Mouse (Mus musculus) adrenal gland, postnatal 4 days (tissue): Measurements from ENCODE around the gene Kyat1. TPM values are rescaled to one million over a fixed set of nuclear protein-coding genes. Genes with fewer than 3 reads are reported as not detected.
"Not testable (repeated sequence)": the region's sequence is repeated elsewhere in the genome, so short reads cannot be mapped to it uniquely, and the experiment has no call there.

Experiments
- DNase-seq, 2 experiments: peaks; one replicate each; pipeline ENCODE4 v3.0.0; 2021 to 2022; ENCODE audit warnings: low spot score in 2 of 2, mixed read lengths in 2 of 2
- total RNA-seq, 2 experiments: library from RNA; stranded (reverse); gene quantifications; 2 replicates each; pipeline ENCODE4 v1.2.3; 2021

Kyat1 gene
- total RNA-seq, 2 experiments from 2014 or later = 19.9 to 21.6 TPM

- no peak for DNase-seq
These were observed 9.8 kb upstream of the Kyat1 start for GRCm38 (mm10) chr2:30215493-30215892.

GRCm38 (mm10) chr2:30214745-30215144 is 9.1 kb upstream of the Kyat1 start:
- DNase-seq = no peak

- DNase-seq = no peak
These were observed 7.3 kb upstream of the Kyat1 start for GRCm38 (mm10) chr2:30212951-30213350.

- DNase-seq = no peak
These were observed 6.5 kb upstream of the Kyat1 start for GRCm38 (mm10) chr2:30212169-30212545.

GRCm38 (mm10) chr2:30211408-30212168 is 5.9 kb upstream of the Kyat1 start:
- DNase-seq = no peak

- no peak for DNase-seq
These were observed 2.2 kb upstream of the Kyat1 start for GRCm38 (mm10) chr2:30207886-30208285.

GRCm38 (mm10) chr2:30207401-30207800 is 1.8 kb upstream of the Kyat1 start:
- no peak for DNase-seq

GRCm38 (mm10) chr2:30205255-30205628 is 405 bp downstream of the Kyat1 start:
- DNase-seq = no peak

GRCm38 (mm10) chr2:30203439-30203838 is 2.2 kb downstream of the Kyat1 start:
- no peak for DNase-seq

- no peak for DNase-seq
These were observed 5.2 kb downstream of the Kyat1 start for GRCm38 (mm10) chr2:30200388-30200925.

GRCm38 (mm10) chr2:30199984-30200383 is 5.7 kb downstream of the Kyat1 start:
- no peak for DNase-seq

- no peak for DNase-seq
These were observed 7.6 kb downstream of the Kyat1 start for GRCm38 (mm10) chr2:30198021-30198420.

- no peak for DNase-seq
These were observed 11.0 kb downstream of the Kyat1 start for GRCm38 (mm10) chr2:30194656-30195055.

GRCm38 (mm10) chr2:30191790-30192580 is 13.7 kb downstream of the Kyat1 start:
- no peak for DNase-seq

- DNase-seq = no peak
These were observed 20.0 kb downstream of the Kyat1 start for GRCm38 (mm10) chr2:30185681-30186080.

GRCm38 (mm10) chr2:30185276-30185675 is 20.4 kb downstream of the Kyat1 start:
- no peak for DNase-seq

GRCm38 (mm10) chr2:30183721-30184120 is 21.9 kb downstream of the Kyat1 start:
- no peak for DNase-seq

- DNase-seq = no peak
These were observed 23.2 kb downstream of the Kyat1 start for GRCm38 (mm10) chr2:30182424-30182823.

GRCm38 (mm10) chr2:30178711-30179110 is 26.9 kb downstream of the Kyat1 start:
- DNase-seq = not testable (repeated sequence)

- peak; percentile 90 to 95 for DNase-seq
These were observed 27.7 kb downstream of the Kyat1 start, which contains the start of gene Spout1 for GRCm38 (mm10) chr2:30177700-30178675. TSS of gene Spout1 (minus strand) at chr2:30178459.

GRCm38 (mm10) chr2:30176561-30176960 is 29.1 kb downstream of the Kyat1 start:
- no peak for DNase-seq
